Mouse (Mus musculus) thymus, postnatal 0 days (tissue): ENCODE results near the gene Gm49486. TPM values are rescaled to one million over a fixed set of nuclear protein-coding genes. Genes with fewer than 3 reads are reported as not detected.
"Not testable (repeated sequence)": the region's sequence is repeated elsewhere in the genome, so short reads cannot be mapped to it uniquely, and the experiment has no call there.

Source experiments
- DNase-seq: peaks from one replicate; pipeline ENCODE4 v3.0.0-alpha.2; 2015; ENCODE audit warnings: low spot score
- polyA plus RNA-seq: library from polyadenylated mRNA; unstranded; fragments of >200 nt; fragmentation: Nextera tagmentation; extraction: Ambion mirVana; gene quantifications from 2 replicates; pipeline ENCODE4 v1.2.1, GENCODE M21; 2015

Gene Gm49486
- polyA plus RNA-seq, 1 experiment from 2014 or later: 0.07 TPM

GRCm38 (mm10) chr15:79224685-79225084, 4.5 kb upstream of the Gm49486 start:
- DNase-seq: peak; percentile 80

GRCm38 (mm10) chr15:79225780-79226179, 3.4 kb upstream of the Gm49486 start:
- DNase-seq: not testable (repeated sequence)

DNA sequence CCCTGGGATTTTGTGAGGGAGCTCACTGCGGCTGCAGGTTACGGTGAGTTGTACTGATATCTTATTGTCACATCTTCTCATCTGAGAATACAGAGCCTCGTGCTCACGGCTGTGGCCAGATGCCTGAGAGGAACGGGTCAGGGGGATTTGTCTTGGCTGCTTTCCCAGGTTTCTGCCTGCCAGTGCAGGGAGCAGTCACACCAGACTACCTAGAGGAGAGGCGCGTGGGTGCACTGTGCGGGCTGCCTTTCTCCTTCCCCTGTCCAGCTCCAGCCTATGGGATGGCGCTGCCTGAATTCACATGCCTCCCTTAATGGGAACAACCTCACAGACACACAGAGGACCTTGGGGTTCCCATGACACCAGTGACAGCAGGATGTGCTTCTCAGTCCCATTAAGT, 6.1 kb downstream of the Gm49486 start:
- DNase-seq: no peak

GRCm38 (mm10) chr15:79238036-79238435, 8.8 kb downstream of the Gm49486 start:
- no peak for DNase-seq

DNA sequence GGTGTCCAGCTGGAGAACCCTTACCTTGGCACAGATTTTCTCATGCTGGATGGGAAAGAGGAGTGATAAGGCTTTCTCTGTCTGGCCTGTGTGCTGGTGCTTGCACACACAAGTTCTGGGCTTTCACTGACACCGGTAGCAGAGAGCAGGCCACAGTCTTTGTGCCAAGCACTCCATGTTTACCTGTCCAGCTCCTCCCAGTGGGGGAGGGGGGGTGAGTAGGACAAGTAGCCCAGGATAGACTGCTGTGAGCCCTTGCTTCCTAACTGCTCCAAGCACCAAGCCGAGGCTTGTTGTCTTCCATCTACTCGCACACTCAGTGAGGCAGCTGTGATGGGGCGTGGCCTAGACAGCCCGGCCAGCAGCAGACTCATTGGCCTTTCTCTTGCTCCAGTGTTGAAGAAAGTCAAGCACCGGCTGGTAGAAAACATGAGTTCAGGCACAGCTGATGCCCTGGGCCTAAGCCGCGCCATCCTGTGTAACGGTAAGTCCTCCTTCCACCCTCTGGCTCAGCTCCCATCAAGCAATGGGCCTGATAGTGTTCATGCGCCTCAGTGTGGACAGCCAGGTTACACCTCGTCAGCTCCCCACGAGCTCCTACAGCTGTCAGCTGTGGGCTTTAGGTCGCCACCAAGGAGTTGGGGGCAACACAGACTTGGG, 13.5 kb downstream of the Gm49486 start:
- no peak for DNase-seq

GRCm38 (mm10) chr15:79243234-79244042, 14.2 kb downstream of the Gm49486 start:
- peak; percentile 95 for DNase-seq

DNA sequence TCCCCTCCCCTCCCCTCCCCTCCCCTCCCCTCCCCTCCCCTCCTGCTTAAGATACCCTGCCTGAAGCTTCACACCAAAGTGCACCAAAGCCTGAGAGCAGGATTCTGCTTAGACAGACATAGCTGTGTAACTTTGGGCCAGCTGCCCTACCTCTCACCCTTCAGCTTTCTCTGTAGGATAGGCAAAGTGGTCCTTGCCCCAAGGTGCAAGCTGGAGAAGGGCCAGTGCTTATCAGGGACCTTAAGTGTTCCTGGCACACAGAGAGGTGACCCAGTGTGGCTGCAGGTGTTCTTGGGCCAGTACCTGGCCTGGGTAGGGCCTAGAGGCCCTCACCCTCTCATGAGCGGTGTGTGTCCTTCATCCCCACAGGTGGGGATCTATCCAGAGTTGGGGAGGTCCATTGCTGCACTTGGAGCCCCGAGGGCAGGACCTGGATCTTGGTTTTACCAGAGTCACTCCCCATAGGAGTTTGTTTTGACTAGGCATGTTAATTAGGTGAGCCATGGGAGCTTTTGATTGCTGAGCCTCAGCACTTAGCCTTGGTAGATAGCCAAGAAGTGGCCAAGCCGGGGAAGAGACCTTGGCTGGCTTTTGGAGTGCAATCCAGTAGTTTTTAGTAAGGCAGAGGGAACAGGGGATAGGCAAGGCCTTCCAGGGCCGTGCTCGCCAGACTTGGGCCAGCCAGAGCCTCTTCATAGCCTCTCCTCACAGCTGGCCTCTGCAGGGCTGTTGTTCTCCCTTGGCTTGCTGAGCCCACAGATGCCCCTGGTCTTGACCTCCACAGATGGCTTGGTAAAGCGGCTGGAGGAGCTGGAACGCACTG, 15.1 kb downstream of the Gm49486 start:
- no peak for DNase-seq

DNA sequence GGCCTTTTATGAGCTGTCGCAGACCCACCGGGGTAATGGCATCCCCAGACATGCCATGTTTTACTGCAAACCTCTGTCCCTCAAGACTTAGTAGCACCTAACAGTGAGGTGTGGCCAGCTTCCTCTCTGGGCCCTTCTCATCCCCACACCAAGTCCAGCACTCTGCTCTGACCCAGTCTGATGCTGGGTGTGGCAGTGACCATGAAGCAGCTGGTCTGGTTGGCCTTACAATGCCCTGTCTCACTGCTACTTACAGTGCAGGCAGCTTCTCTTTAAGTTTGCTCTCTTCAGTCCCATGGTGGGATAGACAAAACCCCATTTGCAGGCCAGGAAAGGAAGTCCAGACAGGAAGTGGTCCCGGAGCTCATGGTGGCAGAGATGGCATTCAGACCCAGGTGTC, 16.1 kb downstream of the Gm49486 start:
- no peak for DNase-seq

- no peak for DNase-seq
These were observed 21.0 kb downstream of the Gm49486 start for GRCm38 (mm10) chr15:79250236-79250635.

GRCm38 (mm10) chr15:79251168-79251567, 22.0 kb downstream of the Gm49486 start:
- DNase-seq: no peak

- no peak for DNase-seq
These were observed 22.7 kb downstream of the Gm49486 start for GRCm38 (mm10) chr15:79251781-79252491.

GRCm38 (mm10) chr15:79252580-79252979, 23.4 kb downstream of the Gm49486 start:
- DNase-seq: no peak

DNA sequence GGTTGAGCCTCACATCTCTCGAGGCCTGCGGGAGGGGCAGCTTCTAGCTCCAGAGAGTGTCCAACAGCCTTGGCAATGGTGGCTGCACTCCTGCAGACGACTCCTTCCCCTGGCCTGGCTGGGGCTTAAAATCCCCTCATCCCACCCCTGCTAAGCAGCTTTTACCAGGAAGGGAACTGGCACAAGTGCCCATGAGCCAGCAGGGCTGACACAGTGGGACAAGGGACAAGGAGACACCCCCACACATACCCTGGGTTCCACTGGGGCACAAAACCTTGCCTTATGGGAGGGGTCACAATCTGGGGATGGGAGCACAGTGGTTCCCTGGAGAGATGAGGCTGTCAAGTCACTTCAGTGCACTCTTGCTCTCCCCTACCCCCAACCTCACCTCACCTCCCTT, 25.5 kb downstream of the Gm49486 start, which contains the start of gene Slc16a8:
Gene Slc16a8 (minus strand): TSS at position 101 of the 400 bp plus-strand sequence.
- DNase-seq: no peak

DNA sequence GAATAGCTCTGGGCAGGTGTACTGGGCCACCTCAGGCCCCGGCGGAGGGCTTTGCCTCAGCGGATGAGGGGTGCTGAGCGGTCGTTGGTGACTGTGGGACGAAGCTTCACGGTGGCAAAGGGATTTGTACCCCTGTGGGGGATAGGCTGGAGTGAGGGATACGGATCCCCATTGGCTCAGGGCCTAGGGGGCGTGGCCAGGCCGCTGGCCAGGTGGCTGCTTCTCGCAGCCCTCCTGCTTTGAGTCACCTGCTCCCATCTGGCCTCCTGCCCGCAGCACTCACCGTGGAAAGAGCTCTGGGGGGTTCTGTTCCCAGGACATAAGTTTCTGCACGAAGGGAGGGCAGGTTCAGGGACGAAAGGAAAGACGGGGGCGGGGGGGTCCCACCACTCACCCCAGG, 29.3 kb downstream of the Gm49486 start:
- no peak for DNase-seq

- peak; percentile 52 for DNase-seq
These were observed 32.0 kb downstream of the Gm49486 start for GRCm38 (mm10) chr15:79261095-79261725.

GRCm38 (mm10) chr15:79261757-79262156, 32.6 kb downstream of the Gm49486 start:
- peak; percentile 34 for DNase-seq

- DNase-seq: peak; percentile 53
These were observed 33.2 kb downstream of the Gm49486 start for GRCm38 (mm10) chr15:79262375-79262774.

DNA sequence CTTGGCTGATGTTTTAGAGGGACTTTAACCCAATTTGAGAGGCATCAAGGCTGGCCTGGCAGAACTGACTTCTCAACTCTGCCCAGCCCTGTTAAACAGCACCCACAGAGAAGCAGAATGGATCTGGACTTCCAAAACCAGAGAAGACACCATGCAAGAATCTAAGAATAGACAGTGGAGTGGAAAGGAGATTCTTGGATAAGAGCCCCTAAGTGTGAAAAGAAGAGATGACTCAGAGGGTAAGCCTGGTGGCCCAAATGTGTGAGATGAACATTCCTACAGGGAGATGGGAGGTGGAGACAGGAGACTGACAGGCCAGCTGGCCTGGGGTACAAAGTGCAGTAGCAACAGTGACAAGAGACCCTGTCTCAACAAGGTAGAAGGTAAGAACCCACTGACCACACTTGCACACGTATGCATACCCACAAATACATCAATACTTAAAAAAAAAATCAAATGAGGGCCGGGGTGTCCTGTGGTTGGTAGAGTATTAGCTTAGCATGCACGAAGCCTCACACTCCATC, 33.7 kb downstream of the Gm49486 start:
- DNase-seq: no peak

- no peak for DNase-seq
These were observed 34.5 kb downstream of the Gm49486 start for GRCm38 (mm10) chr15:79263726-79264125.

DNA sequence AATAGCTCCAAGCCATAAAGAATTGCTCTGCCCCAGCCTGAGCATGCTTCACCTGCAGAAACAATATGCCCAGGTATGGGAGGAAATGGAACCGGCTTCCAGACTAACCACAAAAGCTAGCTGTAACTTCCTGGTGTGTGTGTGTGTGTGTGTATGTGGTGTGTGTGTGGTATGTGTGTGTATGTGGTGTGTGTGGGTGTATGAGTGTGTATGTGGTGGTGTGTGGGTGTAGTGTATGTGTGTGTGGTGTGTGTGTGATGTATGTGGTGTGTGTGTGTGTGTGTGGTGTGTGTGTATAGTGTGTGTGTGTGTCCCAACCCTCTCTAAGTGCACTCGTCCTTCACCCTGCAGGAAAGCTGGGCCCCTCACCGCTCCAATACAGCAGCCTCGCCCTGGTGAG, 36.2 kb downstream of the Gm49486 start:
- peak; percentile 25 for DNase-seq
